Mouse (Mus musculus) testis, adult 2 months (tissue): ENCODE results near the gene Retreg3. TPM values are rescaled to one million over a fixed set of nuclear protein-coding genes. Genes with fewer than 3 reads are reported as not detected.

Experiments
- H3K27ac ChIP-seq: fragments of 200-500 bp; 2 replicates; pipeline ENCODE4 v1.5.1; 2012; ENCODE audit warnings: low read depth, low read length; ENCODE audit not compliant: control insufficient read depth, insufficient read depth
- H3K27me3 ChIP-seq: fragments of 200-500 bp; 2 replicates; pipeline ENCODE4 v1.6.1; 2012; ENCODE audit warnings: mild to moderate bottlenecking, low read length, moderate library complexity; ENCODE audit not compliant: control insufficient read depth, insufficient read depth
- H3K36me3 ChIP-seq: fragments of 200-500 bp; 2 replicates; pipeline ENCODE4 v1.6.1; 2012; ENCODE audit warnings: mild to moderate bottlenecking, low read length; ENCODE audit not compliant: control insufficient read depth, insufficient read depth
- H3K4me1 ChIP-seq: fragments of 200-500 bp; 2 replicates; pipeline ENCODE4 v1.6.1; 2012; ENCODE audit warnings: low read length; ENCODE audit not compliant: control insufficient read depth, insufficient read depth
- H3K4me3 ChIP-seq: fragments of 200-500 bp; 2 replicates; pipeline ENCODE4 v1.5.1; 2012; ENCODE audit warnings: low read depth, mild to moderate bottlenecking, low read length, moderate library complexity, mixed read lengths; ENCODE audit not compliant: control insufficient read depth
- CTCF ChIP-seq: fragments of 200-500 bp; IDR thresholded peaks from 2 replicates; pipeline ENCODE4 v1.5.1; 2012; ENCODE audit warnings: low read depth, mild to moderate bottlenecking, inconsistent platforms, low read length, moderate library complexity; ENCODE audit not compliant: control insufficient read depth, insufficient read depth, insufficient replicate concordance
- POLR2A ChIP-seq: fragments of 200-500 bp; IDR thresholded peaks from 2 replicates; pipeline ENCODE4 v1.6.1; 2012; ENCODE audit warnings: low read depth, mild to moderate bottlenecking, inconsistent platforms, low read length, moderate library complexity; ENCODE audit not compliant: control insufficient read depth
- polyA plus RNA-seq: library from polyadenylated mRNA; depleted of rRNA; stranded (reverse); fragments of >200 nt; gene quantifications from 2 replicates; pipeline ENCODE4 v1.2.3, GENCODE M21; 2012

Retreg3 gene
- polyA plus RNA-seq, 1 experiment: 53.8 TPM

GRCm38 (mm10) chr11:101086323-101086674 lies 33.4 kb downstream of the Retreg3 start:
- TF ChIP-seq CTCF (no peak), POLR2A (no peak)
- H3K27ac ChIP-seq: 0 out of 2 replicates have a peak overlapping the region, but pooled peaks have one; percentile 65
- no peaks in the 10 kb centered on the region for H3K27me3 ChIP-seq
- no peak overlapping the region for H3K4me3 ChIP-seq
- H3K4me1 ChIP-seq: peaks cover 15% of the 10 kb centered on the region
- H3K36me3 ChIP-seq: no peaks in the 10 kb centered on the region; the same call in 1 of the 2 replicates

- Histone ChIP-seq H3K4me1 (peaks cover 15% of the 10 kb centered on the region), H3K4me3 (no peak overlapping the region), H3K36me3 (no peaks in the 10 kb centered on the region), H3K27ac (no peak overlapping the region), H3K27me3 (no peaks in the 10 kb centered on the region)
- no peak for TF ChIP-seq POLR2A
- no peak for TF ChIP-seq CTCF
These were observed 33.9 kb downstream of the Retreg3 start for GRCm38 (mm10) chr11:101085617-101086322.

GRCm38 (mm10) chr11:101084811-101085210 lies 34.9 kb downstream of the Retreg3 start:
- Histone ChIP-seq H3K4me3 (no peak overlapping the region), H3K27me3 (no peaks in the 10 kb centered on the region), H3K4me1 (peaks cover 16% of the 10 kb centered on the region), H3K27ac (no peak overlapping the region), H3K36me3 (no peaks in the 10 kb centered on the region)
- TF ChIP-seq POLR2A: no peak
- no peak for TF ChIP-seq CTCF

GRCm38 (mm10) chr11:101084246-101084645 lies 35.4 kb downstream of the Retreg3 start:
- Histone ChIP-seq H3K27me3 (no peaks in the 10 kb centered on the region), H3K27ac (no peak overlapping the region), H3K4me3 (no peak overlapping the region), H3K4me1 (peaks cover 18% of the 10 kb centered on the region), H3K36me3 (no peaks in the 10 kb centered on the region)
- TF ChIP-seq POLR2A (no peak), CTCF (no peak)

GRCm38 (mm10) chr11:101083083-101083697 lies 36.5 kb downstream of the Retreg3 start:
- Histone ChIP-seq H3K4me3 (peak overlapping the region; percentile 80), H3K27ac (peak overlapping the region; percentile 41; the same call in 1 of the 2 replicates), H3K36me3 (no peaks in the 10 kb centered on the region), H3K27me3 (no peaks in the 10 kb centered on the region), H3K4me1 (peaks cover 18% of the 10 kb centered on the region)
- TF ChIP-seq CTCF (no peak), POLR2A (no peak)

GRCm38 (mm10) chr11:101082208-101083082 lies 37.2 kb downstream of the Retreg3 start, which contains the start of gene Coasy:
TSS of gene Coasy (plus strand) at chr11:101082565.
- H3K27me3 ChIP-seq: no peaks in the 10 kb centered on the region
- peak within 1 kb of the TSS; percentile 45 for H3K27ac ChIP-seq
- no peaks in the 10 kb centered on the region for H3K36me3 ChIP-seq
- H3K4me3 ChIP-seq: peak within 1 kb of the TSS; percentile 80
- TF ChIP-seq POLR2A (peak; percentile 71), CTCF (no peak)
- peaks cover 12% of the 10 kb centered on the region for H3K4me1 ChIP-seq

GRCm38 (mm10) chr11:101081659-101082058 lies 38.0 kb downstream of the Retreg3 start:
- peaks cover 11% of the 10 kb centered on the region for H3K4me1 ChIP-seq
- TF ChIP-seq POLR2A: no peak
- no peak for TF ChIP-seq CTCF
- no peaks in the 10 kb centered on the region for H3K27me3 ChIP-seq
- no peak overlapping the region; the same call in 1 of the 2 replicates for H3K4me3 ChIP-seq
- H3K27ac ChIP-seq: peak overlapping the region; percentile 45; the same call in 1 of the 2 replicates
- H3K36me3 ChIP-seq: no peaks in the 10 kb centered on the region; the same call in 1 of the 2 replicates
